In genomic region chr7:130574211-130574991, GRCm38 (mm10) we compare ENCODE assay signal across 8 mouse cellular contexts. TPM values are rescaled to one million over a fixed set of nuclear protein-coding genes. Genes with fewer than 3 reads are reported as not detected.
DNase-seq lines count a peak whose midpoint lies in the region; ATAC-seq and TF ChIP-seq lines count a peak whose summit lies in the region.

No protein-coding gene starts in this region.

- no peaks in the 10 kb centered on the region for H3K27me3 ChIP-seq in liver, embryonic 13.5 days
- H3K27me3 ChIP-seq in liver, embryonic 11.5 days (replicated peaks; ENCODE audit: control insufficient read depth, insufficient read depth, low read length): no peaks in the 10 kb centered on the region
- no peaks in the 10 kb centered on the region for H3K27me3 ChIP-seq in embryonic facial prominence, embryonic 13.5 days
- no peaks in the 10 kb centered on the region for H3K27me3 ChIP-seq in kidney, adult 2 months (replicated peaks; ENCODE audit: control insufficient read depth, insufficient read depth, low read length)
- no peaks in the 10 kb centered on the region; the same call in 1 of the 2 replicates for H3K27me3 ChIP-seq in midbrain, embryonic 13.5 days

- 57% methylated on average over 13 of the region's 13 CpGs for WGBS in liver, embryonic 13.5 days (ENCODE audit: insufficient replicate concordance)
- WGBS in liver, embryonic 11.5 days: 64% methylated on average over 13 of the region's 13 CpGs
- WGBS in embryonic facial prominence, embryonic 13.5 days: 46% methylated on average over 13 of the region's 13 CpGs
- WGBS in kidney, adult 2 months: 18% methylated on average over 13 of the region's 13 CpGs
- 54% methylated on average over 13 of the region's 13 CpGs for WGBS in midbrain, embryonic 13.5 days

- H3K36me3 ChIP-seq in liver, embryonic 13.5 days: no peaks in the 10 kb centered on the region
- no peaks in the 10 kb centered on the region for H3K36me3 ChIP-seq in liver, embryonic 11.5 days (ENCODE audit: control insufficient read depth, insufficient read depth, low read length)
- no peaks in the 10 kb centered on the region for H3K36me3 ChIP-seq in embryonic facial prominence, embryonic 13.5 days
- H3K36me3 ChIP-seq in kidney, adult 2 months (ENCODE audit: control insufficient read depth, insufficient read depth, low read length): no peaks in the 10 kb centered on the region
- no peaks in the 10 kb centered on the region for H3K36me3 ChIP-seq in midbrain, embryonic 13.5 days

- TF ChIP-seq POLR2A in kidney, adult 2 months (IDR thresholded peaks at IDR 0.05; ENCODE audit: low read depth, low read length): no peak

- H3K9me3 ChIP-seq in liver, embryonic 13.5 days (replicated peaks): no peaks in the 10 kb centered on the region
- H3K9me3 ChIP-seq in liver, embryonic 11.5 days (ENCODE audit: control insufficient read depth, low read length): no peaks in the 10 kb centered on the region
- no peaks in the 10 kb centered on the region for H3K9me3 ChIP-seq in embryonic facial prominence, embryonic 13.5 days
- no peaks in the 10 kb centered on the region for H3K9me3 ChIP-seq in midbrain, embryonic 13.5 days

- ATAC-seq in liver, embryonic 13.5 days (ENCODE audit: low read depth): peak; percentile 46; the same call in 1 of the 2 replicates
- no peak; the same call in 1 of the 2 replicates for ATAC-seq in liver, embryonic 11.5 days (replicated peaks; ENCODE audit: low FRiP score)
- ATAC-seq in embryonic facial prominence, embryonic 13.5 days (ENCODE audit: insufficient number of reproducible peaks, insufficient read depth, low FRiP score, low TSS enrichment, low read depth): no peak
- ATAC-seq in midbrain, embryonic 13.5 days: peak; percentile 79
- ATAC-seq in megakaryocyte-erythroid progenitor cell, adult 5-6 weeks (replicated peaks; ENCODE audit: low FRiP score, low TSS enrichment, poor library complexity, severe bottlenecking): no peak

- H3K27ac ChIP-seq in liver, embryonic 13.5 days: no peak overlapping the region
- H3K27ac ChIP-seq in liver, embryonic 11.5 days (ENCODE audit: low read depth, low read length): no peak overlapping the region
- H3K27ac ChIP-seq in embryonic facial prominence, embryonic 13.5 days: peak overlapping the region; percentile 52
- H3K27ac ChIP-seq in kidney, adult 2 months (ENCODE audit: insufficient read depth, low read depth, low read length): peak overlapping the region; percentile 61
- H3K27ac ChIP-seq in midbrain, embryonic 13.5 days: 0 out of 2 replicates have a peak overlapping the region, but pooled peaks have one; percentile 30

- H3K4me1 ChIP-seq in liver, embryonic 13.5 days (replicated peaks): peaks cover 12% of the 10 kb centered on the region
- no peaks in the 10 kb centered on the region for H3K4me1 ChIP-seq in liver, embryonic 11.5 days (replicated peaks; ENCODE audit: control insufficient read depth, insufficient read depth, low read length)
- H3K4me1 ChIP-seq in embryonic facial prominence, embryonic 13.5 days: peaks cover 30% of the 10 kb centered on the region
- H3K4me1 ChIP-seq in kidney, adult 2 months (ENCODE audit: control insufficient read depth, insufficient read depth, low read length): peaks cover 27% of the 10 kb centered on the region
- peaks cover 6% of the 10 kb centered on the region for H3K4me1 ChIP-seq in midbrain, embryonic 13.5 days (replicated peaks)

- no peak for DNase-seq in liver, embryonic 13.5 days
- DNase-seq in liver, embryonic 11.5 days (ENCODE audit: low spot score): no peak
- peak; percentile 88 for DNase-seq in kidney, adult 2 months
- DNase-seq in spleen, adult 18-20 months: no peak
- no peak for DNase-seq in left cerebral cortex, postnatal 25 days (ENCODE audit: low spot score in 2 of 2)

- H3K4me2 ChIP-seq in liver, embryonic 13.5 days: no peak overlapping the region
- no peak overlapping the region for H3K4me2 ChIP-seq in liver, embryonic 11.5 days
- H3K4me2 ChIP-seq in embryonic facial prominence, embryonic 13.5 days: peak overlapping the region; percentile 11; the same call in 1 of the 2 replicates
- no peak overlapping the region for H3K4me2 ChIP-seq in midbrain, embryonic 13.5 days (replicated peaks)

- intact Hi-C loops in left cerebral cortex, postnatal 25 days (cut with DNase I): no loop called here

- no peak for TF ChIP-seq CTCF in kidney, adult 2 months (conservative IDR thresholded peaks at IDR 0.05; ENCODE audit: insufficient read depth, insufficient read length, low read depth, low read length)

- no peak overlapping the region for H3K9ac ChIP-seq in liver, embryonic 13.5 days
- no peak overlapping the region for H3K9ac ChIP-seq in liver, embryonic 11.5 days (ENCODE audit: low read depth, low read length)
- H3K9ac ChIP-seq in embryonic facial prominence, embryonic 13.5 days: no peak overlapping the region
- H3K9ac ChIP-seq in midbrain, embryonic 13.5 days (replicated peaks): no peak overlapping the region

- H3K4me3 ChIP-seq in liver, embryonic 13.5 days (replicated peaks): no peak overlapping the region
- H3K4me3 ChIP-seq in liver, embryonic 11.5 days (ENCODE audit: low read depth, low read length): no peak overlapping the region
- H3K4me3 ChIP-seq in embryonic facial prominence, embryonic 13.5 days: no peak overlapping the region
- peak overlapping the region; percentile 2; the same call in 1 of the 2 replicates for H3K4me3 ChIP-seq in kidney, adult 2 months (ENCODE audit: insufficient read depth, low read depth, low read length)
- no peak overlapping the region for H3K4me3 ChIP-seq in midbrain, embryonic 13.5 days (replicated peaks)

RNA-seq across cellular contexts. Expression of gene Nsmce4a, which starts 1.5 kb away (rescaled TPM):
- 115 and 120 TPM in 2 replicates for polyA plus RNA-seq in liver, embryonic 13.5 days (2015; fragmentation: Nextera tagmentation; extraction: Ambion mirVana)
- polyA plus RNA-seq in liver, embryonic 11.5 days (2014; fragmentation: Nextera tagmentation; extraction: Ambion mirVana): 175 and 190 TPM in 2 replicates
- polyA plus RNA-seq in embryonic facial prominence, embryonic 13.5 days (2015; fragmentation: Nextera tagmentation; extraction: Ambion mirVana): 161 and 171 TPM in 2 replicates
- 39.8 and 44.4 TPM in 2 replicates for polyA plus RNA-seq in kidney, adult 2 months (2012; rRNA removed)
- 114 and 115 TPM in 2 replicates for polyA plus RNA-seq in midbrain, embryonic 13.5 days (2015; fragmentation: Nextera tagmentation; extraction: Ambion mirVana)
- 180 and 183 TPM in 2 replicates for total RNA-seq in megakaryocyte-erythroid progenitor cell, adult 5-6 weeks (2014; fragmentation: Nextera tagmentation)
- 203 and 229 TPM in 2 replicates for total RNA-seq in megakaryocyte-erythroid progenitor cell, adult 5-6 weeks (2017)
- total RNA-seq in left cerebral cortex, postnatal 25 days (2021): 10 to 100 TPM; 31.9 to 34.9 TPM

RNA-seq across cellular contexts. Expression of gene Tacc2, which starts 2.8 kb away (rescaled TPM):
- 2.3 and 3.0 TPM in 2 replicates for polyA plus RNA-seq in liver, embryonic 13.5 days (2015; fragmentation: Nextera tagmentation; extraction: Ambion mirVana)
- 16.4 and 17.3 TPM in 2 replicates for polyA plus RNA-seq in liver, embryonic 11.5 days (2014; fragmentation: Nextera tagmentation; extraction: Ambion mirVana)
- 42.0 and 43.8 TPM in 2 replicates for polyA plus RNA-seq in embryonic facial prominence, embryonic 13.5 days (2015; fragmentation: Nextera tagmentation; extraction: Ambion mirVana)
- 72.2 and 78.4 TPM in 2 replicates for polyA plus RNA-seq in kidney, adult 2 months (2012; rRNA removed)
- polyA plus RNA-seq in midbrain, embryonic 13.5 days (2015; fragmentation: Nextera tagmentation; extraction: Ambion mirVana): 62.4 and 70.8 TPM in 2 replicates
- total RNA-seq in megakaryocyte-erythroid progenitor cell, adult 5-6 weeks (2014; fragmentation: Nextera tagmentation): 9.1 and 14.2 TPM in 2 replicates
- 0.88 and 1.6 TPM in 2 replicates for total RNA-seq in megakaryocyte-erythroid progenitor cell, adult 5-6 weeks (2017)
- total RNA-seq in left cerebral cortex, postnatal 25 days (2021): 10 to 100 TPM; 62.2 to 62.7 TPM

RNA-seq across cellular contexts. Expression of gene Ate1, which starts 54.2 kb away (rescaled TPM):
- 28.2 and 35.1 TPM in 2 replicates for polyA plus RNA-seq in liver, embryonic 13.5 days (2015; fragmentation: Nextera tagmentation; extraction: Ambion mirVana)
- 44.6 and 51.6 TPM in 2 replicates for polyA plus RNA-seq in liver, embryonic 11.5 days (2014; fragmentation: Nextera tagmentation; extraction: Ambion mirVana)
- 56.3 and 72.3 TPM in 2 replicates for polyA plus RNA-seq in embryonic facial prominence, embryonic 13.5 days (2015; fragmentation: Nextera tagmentation; extraction: Ambion mirVana)
- 7.3 and 10.6 TPM in 2 replicates for polyA plus RNA-seq in kidney, adult 2 months (2012; rRNA removed)
- 101 and 110 TPM in 2 replicates for polyA plus RNA-seq in midbrain, embryonic 13.5 days (2015; fragmentation: Nextera tagmentation; extraction: Ambion mirVana)
- 31.9 and 32.1 TPM in 2 replicates for total RNA-seq in megakaryocyte-erythroid progenitor cell, adult 5-6 weeks (2014; fragmentation: Nextera tagmentation)
- 60.6 and 66.9 TPM in 2 replicates for total RNA-seq in megakaryocyte-erythroid progenitor cell, adult 5-6 weeks (2017)
- total RNA-seq in left cerebral cortex, postnatal 25 days (2021): 10 to 100 TPM; 55.8 to 59.0 TPM

Comparison
In these comparisons a context has a peak if more than half of its experiments do, and no peak if none do; other contexts are left out.
1. ATAC-seq: peak in liver, embryonic 13.5 days (single experiment) and midbrain, embryonic 13.5 days (single experiment); none in liver, embryonic 11.5 days (single experiment), embryonic facial prominence, embryonic 13.5 days (single experiment) and megakaryocyte-erythroid progenitor cell, adult 5-6 weeks (single experiment).
2. H3K27ac ChIP-seq: peak in embryonic facial prominence, embryonic 13.5 days (single experiment), kidney, adult 2 months (single experiment) and midbrain, embryonic 13.5 days (single experiment); none in liver, embryonic 13.5 days (single experiment) and liver, embryonic 11.5 days (single experiment).